Mouse (Mus musculus) kidney, postnatal 36 days (tissue): ENCODE data around the gene Cdc27.

Source experiments
- DNase-seq, 2 experiments: peaks; one replicate each; pipeline ENCODE4 v3.0.0; 2021 to 2022; ENCODE audit warnings: mixed read lengths in 2 of 2

The Cdc27 gene

DNA sequence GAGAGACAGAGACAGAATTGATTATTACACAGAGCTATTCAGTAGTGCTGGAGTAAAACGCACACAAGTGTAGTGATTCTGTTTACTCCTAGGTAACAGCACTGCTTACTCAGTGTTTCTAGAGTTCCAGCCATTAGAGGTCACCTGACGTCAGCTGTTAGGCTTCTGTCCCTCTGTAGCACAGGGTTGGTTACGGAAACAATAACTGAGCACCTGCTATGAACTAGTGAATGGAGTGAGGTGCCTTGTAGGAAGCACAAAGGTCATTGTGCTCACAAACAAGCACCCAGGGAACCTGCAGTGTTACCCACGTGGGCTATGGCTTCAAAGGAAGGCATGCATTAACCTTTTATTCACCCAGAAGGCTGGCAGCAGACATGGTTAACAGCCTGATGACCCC, 70.9 kb downstream of the Cdc27 start:
- DNase-seq = no peak

GRCm38 (mm10) chr11:104469371-104469835, 81.0 kb downstream of the Cdc27 start:
- DNase-seq = peak; percentile 94 to 95

GRCm38 (mm10) chr11:104468751-104469268, 81.6 kb downstream of the Cdc27 start, which contains the start of gene Kansl1:
Gene Kansl1, minus strand, starts transcription at chr11:104468861.
- DNase-seq = peak; percentile 17 to 61

DNA sequence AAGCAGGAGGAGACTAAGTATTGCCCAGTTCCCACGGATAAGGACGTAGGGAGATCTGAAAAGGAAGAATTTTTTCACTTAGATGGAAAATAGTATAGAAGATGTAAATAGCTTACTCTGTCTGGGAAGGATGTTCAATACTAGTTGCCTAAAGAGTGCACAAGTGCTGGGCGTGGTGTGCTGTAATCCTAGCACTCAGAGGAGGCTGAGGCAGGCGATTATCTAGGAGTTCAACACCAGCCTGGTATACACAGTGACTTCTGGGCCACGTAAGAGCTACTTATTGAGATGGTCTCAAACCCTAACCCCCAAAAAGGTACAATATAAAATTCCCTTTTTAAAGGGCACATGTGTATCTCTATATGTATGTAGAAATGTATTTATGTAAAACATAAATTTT, 82.7 kb downstream of the Cdc27 start:
- no peak for DNase-seq

GRCm38 (mm10) chr11:104461551-104461950, 88.9 kb downstream of the Cdc27 start:
- DNase-seq = peak; percentile 77 to 80

DNA sequence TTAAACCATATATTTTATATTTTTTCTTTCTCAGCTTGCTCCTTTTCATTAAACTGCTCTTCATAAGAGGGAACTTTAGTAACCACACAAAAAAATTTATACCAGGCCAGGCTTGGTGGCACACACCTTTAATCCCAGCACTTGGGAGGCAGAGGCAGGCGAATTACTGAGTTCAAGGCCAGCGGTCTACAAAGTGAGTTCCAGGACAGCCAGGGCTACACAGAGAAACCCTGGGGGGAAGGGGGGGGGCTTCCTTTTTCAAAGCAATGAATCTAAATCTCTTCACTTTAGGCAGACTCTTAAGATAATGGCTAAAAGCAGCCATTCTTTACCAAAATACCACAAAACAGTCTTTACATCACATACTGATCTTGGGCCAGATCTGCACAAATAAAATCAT, 90.7 kb downstream of the Cdc27 start:
- no peak for DNase-seq

- no peak for DNase-seq
Observed at GRCm38 (mm10) chr11:104458507-104458906, 91.9 kb downstream of the Cdc27 start.
